Mouse (Mus musculus) small intestine, adult 2 months (tissue): ENCODE measurements at regions not wholly inside any gene's neighbourhood (a gene's known extent, or its start where the extent isn't known, plus 50 kb on each side); places are given as distances from the start of the nearest gene placed in this dataset.

Experiments used
- H3K27ac ChIP-seq: fragments of 200-500 bp; 2 replicates; pipeline ENCODE4 v1.5.1; 2012; ENCODE audit warnings: low read depth, low read length, control low read depth, inconsistent platforms; ENCODE audit not compliant: insufficient read depth
- H3K27me3 ChIP-seq: fragments of 200-500 bp; 2 replicates; pipeline ENCODE4 v1.6.1; 2012; ENCODE audit warnings: mild to moderate bottlenecking, moderate library complexity, low read length, inconsistent platforms; ENCODE audit not compliant: control insufficient read depth, insufficient read depth
- H3K36me3 ChIP-seq: fragments of 200-500 bp; 2 replicates; pipeline ENCODE4 v1.6.1; 2012; ENCODE audit warnings: mild to moderate bottlenecking, low read length, control low read depth, inconsistent platforms; ENCODE audit not compliant: control insufficient read depth, insufficient read depth
- H3K4me1 ChIP-seq: fragments of 200-500 bp; 2 replicates; pipeline ENCODE4 v1.6.1; 2012; ENCODE audit warnings: low read length, inconsistent platforms, mixed read lengths; ENCODE audit not compliant: control insufficient read depth, insufficient read depth, insufficient read length
- H3K4me3 ChIP-seq: fragments of 200-500 bp; 2 replicates; pipeline ENCODE4 v1.5.1; 2012; ENCODE audit warnings: low read depth, mild to moderate bottlenecking, control low read depth, inconsistent platforms, low read length, moderate library complexity
- CTCF ChIP-seq: fragments of 200-500 bp; IDR thresholded peaks from 2 replicates; pipeline ENCODE4 v1.5.1; 2012; ENCODE audit warnings: low read depth, mild to moderate bottlenecking, control low read depth, inconsistent platforms, low read length, moderate library complexity, mixed read lengths; ENCODE audit not compliant: insufficient replicate concordance, insufficient read length; ENCODE audit errors: extremely low read depth
- POLR2A ChIP-seq: fragments of 200-500 bp; IDR thresholded peaks from 2 replicates; pipeline ENCODE4 v1.6.1; 2012; ENCODE audit warnings: low read depth, mild to moderate bottlenecking, control low read depth, inconsistent platforms, low read length, moderate library complexity
- WGBS: fragments of 180-500 bp; shearing (Covaris S2); methylation state at CpG from one replicate; pipeline ENCODE4 v1.1.7; 2018; 5-methylcytosine and 5-hydroxymethylcytosine counted together

GRCm38 (mm10) chr1:159034952-159035351 lies 54.7 kb upstream of the Pappa2 start:
- Histone ChIP-seq H3K27me3 (no peaks in the 10 kb centered on the region), H3K4me3 (no peak overlapping the region), H3K27ac (no peak overlapping the region), H3K4me1 (no peaks in the 10 kb centered on the region), H3K36me3 (no peaks in the 10 kb centered on the region)
- TF ChIP-seq POLR2A (no peak), CTCF (no peak)
- WGBS, result 74% methylated on average over 2 of the region's 2 CpGs

GRCm38 (mm10) chr1:159036371-159036770 lies 56.1 kb upstream of the Pappa2 start:
- TF ChIP-seq CTCF (no peak), POLR2A (no peak)
- no peak overlapping the region for H3K4me3 ChIP-seq

GRCm38 (mm10) chr1:159045870-159046385 lies 65.6 kb upstream of the Pappa2 start:
- Histone ChIP-seq H3K4me1 (no peaks in the 10 kb centered on the region), H3K27ac (no peak overlapping the region), H3K36me3 (no peaks in the 10 kb centered on the region), H3K4me3 (no peak overlapping the region), H3K27me3 (no peaks in the 10 kb centered on the region)
- no peak for TF ChIP-seq POLR2A
- TF ChIP-seq CTCF, result no peak
- WGBS, result 60% methylated on average over 4 of the region's 4 CpGs

More at GRCm38 (mm10) chr1:159036371-159036770, 56.1 kb upstream of the Pappa2 start:
- Histone ChIP-seq H3K36me3 (no peaks in the 10 kb centered on the region), H3K27ac (no peak overlapping the region), H3K4me1 (no peaks in the 10 kb centered on the region), H3K27me3 (no peaks in the 10 kb centered on the region)
- 76% methylated on average over 6 of the region's 6 CpGs for WGBS

- no peak for TF ChIP-seq POLR2A
- no peak for TF ChIP-seq CTCF
- Histone ChIP-seq H3K27me3 (no peaks in the 10 kb centered on the region), H3K36me3 (no peaks in the 10 kb centered on the region), H3K27ac (no peak overlapping the region), H3K4me1 (no peaks in the 10 kb centered on the region), H3K4me3 (no peak overlapping the region)
- WGBS, result 62% methylated on average over 1 of the region's 1 CpGs
Observed at GRCm38 (mm10) chr1:159065024-159065423, 84.7 kb upstream of the Pappa2 start.

GRCm38 (mm10) chr1:159099205-159099604 lies 118.9 kb upstream of the Pappa2 start:
- WGBS, result 72% methylated on average over 2 of the region's 2 CpGs
- Histone ChIP-seq H3K27me3 (peaks cover 2% of the 10 kb centered on the region; the same call in 1 of the 2 replicates), H3K4me3 (no peak overlapping the region), H3K27ac (no peak overlapping the region), H3K36me3 (no peaks in the 10 kb centered on the region), H3K4me1 (no peaks in the 10 kb centered on the region)
- no peak for TF ChIP-seq CTCF
- TF ChIP-seq POLR2A, result no peak

- 70% methylated on average over 3 of the region's 3 CpGs for WGBS
Observed at GRCm38 (mm10) chr1:159122201-159122600, 109.9 kb upstream of the Cop1 start.

GRCm38 (mm10) chr1:159124874-159125273 lies 107.2 kb upstream of the Cop1 start:
- Histone ChIP-seq H3K4me1 (no peaks in the 10 kb centered on the region), H3K4me3 (no peak overlapping the region), H3K36me3 (no peaks in the 10 kb centered on the region), H3K27ac (no peak overlapping the region), H3K27me3 (no peaks in the 10 kb centered on the region)
- TF ChIP-seq CTCF, result no peak
- no peak for TF ChIP-seq POLR2A

More at GRCm38 (mm10) chr1:159122201-159122600, 109.9 kb upstream of the Cop1 start:
- Histone ChIP-seq H3K36me3 (no peaks in the 10 kb centered on the region), H3K4me3 (no peak overlapping the region), H3K4me1 (no peaks in the 10 kb centered on the region), H3K27me3 (no peaks in the 10 kb centered on the region), H3K27ac (no peak overlapping the region)
- TF ChIP-seq POLR2A, result no peak
